Mouse (Mus musculus) kidney, embryonic 15.5 days (tissue): ENCODE data around the gene Stard3. TPM values are rescaled to one million over a fixed set of nuclear protein-coding genes. Genes with fewer than 3 reads are reported as not detected.
A peak's percentile ranks its signal among the peaks of the same experiment; 100 is the strongest.
"Not testable (repeated sequence)": the region's sequence is repeated elsewhere in the genome, so short reads cannot be mapped to it uniquely, and the experiment has no call there.

Source experiments
- ATAC-seq: fragments of 200-750 bp; cut with Nextera tagmentation; replicated peaks from 2 replicates; pipeline ENCODE4 v1.8.0; 2017; ENCODE audit warnings: moderate TSS enrichment; ENCODE audit not compliant: low FRiP score
- H3K27ac ChIP-seq: fragments of 300-500 bp; sonication (generic); 2 replicates; pipeline ENCODE4 v1.5.1; 2015; ENCODE audit warnings: mild to moderate bottlenecking, inconsistent platforms
- H3K27me3 ChIP-seq: fragments of 300-500 bp; sonication (generic); 2 replicates; pipeline ENCODE4 v1.6.1; 2015; ENCODE audit warnings: inconsistent platforms
- H3K36me3 ChIP-seq: fragments of 300-500 bp; sonication (generic); 2 replicates; pipeline ENCODE4 v1.6.1; 2015; ENCODE audit warnings: inconsistent platforms
- H3K4me1 ChIP-seq: fragments of 300-500 bp; sonication (generic); 2 replicates; pipeline ENCODE4 v1.6.1; 2015; ENCODE audit warnings: inconsistent platforms
- H3K4me2 ChIP-seq: fragments of 300-500 bp; sonication (generic); 2 replicates; pipeline ENCODE4 v1.6.1; 2015; ENCODE audit warnings: moderate library complexity, mild to moderate bottlenecking, inconsistent platforms
- H3K4me3 ChIP-seq: fragments of 300-500 bp; sonication (generic); replicated peaks from 2 replicates; pipeline ENCODE4 v1.5.1; 2015; ENCODE audit warnings: mild to moderate bottlenecking, inconsistent platforms
- H3K9ac ChIP-seq: fragments of 300-500 bp; sonication (generic); 2 replicates; pipeline ENCODE4 v1.6.1; 2015; ENCODE audit warnings: mild to moderate bottlenecking, inconsistent platforms
- H3K9me3 ChIP-seq: fragments of 300-500 bp; sonication (generic); replicated peaks from 2 replicates; pipeline ENCODE4 v1.6.1; 2016; ENCODE audit warnings: inconsistent platforms
- WGBS: fragments of 180-500 bp; shearing (Covaris S2); methylation state at CpG from one replicate; pipeline ENCODE4 v1.1.7; 2015; ENCODE audit warnings: mixed read lengths; 5-methylcytosine and 5-hydroxymethylcytosine counted together
- polyA plus RNA-seq: library from polyadenylated mRNA; unstranded; fragments of >200 nt; fragmentation: Nextera tagmentation; extraction: Ambion mirVana; gene quantifications from 2 replicates; pipeline ENCODE4 v1.2.1, GENCODE M21; 2015

Stard3 gene
- polyA plus RNA-seq, 1 experiment from 2014 or later, result 53.1 TPM

DNA sequence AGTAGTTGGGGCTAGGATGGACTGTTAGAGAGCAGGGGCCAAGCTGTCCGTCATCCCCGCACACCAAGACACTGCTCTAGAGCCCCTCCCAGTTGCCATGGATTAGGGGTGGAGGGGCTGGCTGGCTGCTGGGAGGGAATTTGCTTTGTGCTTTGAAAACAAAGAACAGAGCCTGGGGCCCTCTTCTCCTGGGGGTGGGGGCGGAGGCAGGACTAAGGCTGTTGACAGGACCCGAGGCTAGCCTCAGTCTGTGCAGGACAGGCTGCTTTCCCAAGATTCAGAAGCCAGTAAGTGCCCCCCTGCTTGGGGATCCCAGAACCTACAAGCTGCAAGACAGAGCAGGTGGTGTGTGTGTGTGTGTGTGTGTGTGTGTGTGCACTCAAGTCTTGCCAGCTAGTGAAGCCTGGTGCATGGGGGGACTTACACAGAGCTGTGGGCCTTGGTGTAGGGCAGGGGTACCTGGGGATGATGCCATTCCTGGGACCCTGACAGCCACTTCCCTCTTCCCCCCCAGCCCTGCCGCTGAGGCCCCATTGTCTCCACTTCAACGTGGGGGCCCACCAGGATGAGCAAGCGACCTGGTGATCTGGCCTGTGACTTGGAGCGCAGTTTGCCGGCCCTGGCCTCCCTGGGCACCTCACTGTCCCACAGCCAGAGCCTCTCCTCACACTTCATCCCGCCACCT lies 13.5 kb downstream of the Stard3 start:
- no peak overlapping the region for H3K9ac ChIP-seq
- no peak overlapping the region for H3K27ac ChIP-seq
- no peak overlapping the region for H3K4me2 ChIP-seq
- no peak for ATAC-seq
- H3K27me3 ChIP-seq, result no peaks in the 10 kb centered on the region
- no peak overlapping the region for H3K4me3 ChIP-seq
- H3K9me3 ChIP-seq, result no peaks in the 10 kb centered on the region
- H3K4me1 ChIP-seq, result peaks cover 15% of the 10 kb centered on the region
- WGBS, result 53% methylated on average over 10 of the region's 10 CpGs
- H3K36me3 ChIP-seq, result peaks cover 32% of the 10 kb centered on the region

DNA sequence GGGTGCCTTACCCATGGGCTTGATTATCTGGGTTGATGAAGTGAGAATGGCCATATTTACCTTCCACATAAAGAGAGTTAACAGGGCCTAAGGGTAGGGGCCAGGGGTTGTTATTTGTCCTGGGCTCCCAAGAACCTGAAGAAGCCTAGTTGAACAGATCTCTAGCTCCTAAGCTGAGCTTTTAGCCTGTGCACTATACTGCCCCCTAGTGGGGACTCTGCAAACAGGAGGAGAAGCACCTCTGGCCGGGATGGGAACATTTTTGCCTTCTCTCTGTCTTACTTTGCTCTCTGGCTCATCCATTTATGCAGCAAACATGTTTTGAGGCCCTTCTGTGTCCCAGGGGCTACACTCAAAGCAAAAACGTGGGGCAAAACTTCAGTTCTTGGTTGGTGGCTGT lies 14.2 kb downstream of the Stard3 start:
- 4% methylated on average over 2 of the region's 2 CpGs for WGBS
- no peak overlapping the region for H3K9ac ChIP-seq
- no peak for ATAC-seq

DNA sequence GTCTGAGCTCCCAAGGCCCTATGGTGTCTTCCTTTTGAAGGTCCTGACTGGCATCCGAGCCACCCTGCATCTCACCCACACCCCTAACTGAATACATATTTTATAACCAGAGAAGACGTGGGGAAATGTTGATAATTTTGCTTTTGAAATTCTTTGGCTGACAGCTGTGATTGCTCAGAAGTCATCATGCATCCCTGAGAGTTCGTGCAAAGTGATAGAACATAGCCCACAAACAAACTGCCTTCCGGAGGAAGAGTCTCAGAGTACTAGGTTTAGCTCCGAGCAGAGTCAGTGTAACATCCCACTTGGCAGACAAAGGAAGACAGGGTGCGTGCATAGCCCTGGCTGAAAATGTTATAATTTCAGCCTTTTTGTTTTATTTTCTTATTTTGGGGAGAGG lies 15.1 kb downstream of the Stard3 start:
- peaks cover 9% of the 10 kb centered on the region; the same call in 1 of the 2 replicates for H3K4me1 ChIP-seq
- no peaks in the 10 kb centered on the region for H3K27me3 ChIP-seq
- no peak overlapping the region for H3K4me2 ChIP-seq
- no peak overlapping the region for H3K27ac ChIP-seq
- H3K36me3 ChIP-seq, result peaks cover 48% of the 10 kb centered on the region
- WGBS, result 90% methylated on average over 6 of the region's 6 CpGs
- H3K9ac ChIP-seq, result no peak overlapping the region
- H3K4me3 ChIP-seq, result no peak overlapping the region
- no peaks in the 10 kb centered on the region for H3K9me3 ChIP-seq
- ATAC-seq, result no peak

More for the DNA sequence above, 14.2 kb downstream of the Stard3 start:
- no peaks in the 10 kb centered on the region for H3K9me3 ChIP-seq
- H3K27ac ChIP-seq, result no peak overlapping the region
- no peak overlapping the region for H3K4me2 ChIP-seq
- no peaks in the 10 kb centered on the region for H3K27me3 ChIP-seq
- no peak overlapping the region for H3K4me3 ChIP-seq
- H3K36me3 ChIP-seq, result peaks cover 39% of the 10 kb centered on the region
- H3K4me1 ChIP-seq, result peaks cover 12% of the 10 kb centered on the region

GRCm38 (mm10) chr11:98374266-98374665 lies 16.1 kb downstream of the Stard3 start:
- no peak overlapping the region for H3K27ac ChIP-seq
- ATAC-seq, result no peak
- H3K9me3 ChIP-seq, result no peaks in the 10 kb centered on the region
- H3K4me3 ChIP-seq, result no peak overlapping the region
- no peaks in the 10 kb centered on the region for H3K27me3 ChIP-seq
- 80% methylated on average over 8 of the region's 8 CpGs for WGBS
- no peak overlapping the region for H3K4me2 ChIP-seq
- no peak overlapping the region for H3K9ac ChIP-seq
- H3K4me1 ChIP-seq, result peaks cover 9% of the 10 kb centered on the region; the same call in 1 of the 2 replicates
- peaks cover 58% of the 10 kb centered on the region for H3K36me3 ChIP-seq

DNA sequence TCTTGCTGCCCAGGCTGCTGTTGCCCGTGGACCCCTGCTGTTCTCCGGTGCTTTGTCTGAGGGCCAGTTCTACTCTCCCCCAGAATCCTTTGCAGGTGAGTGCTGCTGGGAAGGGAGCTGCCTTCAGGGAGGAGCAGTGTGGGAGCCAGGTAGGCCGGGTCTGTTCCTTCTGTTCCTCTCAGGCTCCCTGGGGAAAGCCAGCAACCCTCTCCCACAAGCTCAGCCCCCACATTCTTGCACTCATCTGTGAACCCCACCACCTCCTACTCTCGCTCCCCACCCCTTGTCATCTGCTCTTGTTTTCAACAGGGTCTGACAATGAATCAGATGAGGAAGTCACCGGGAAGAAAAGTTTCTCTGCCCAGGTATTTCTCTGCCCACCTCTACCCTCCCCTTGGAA lies 18.6 kb downstream of the Stard3 start:
- no peaks in the 10 kb centered on the region for H3K9me3 ChIP-seq
- H3K9ac ChIP-seq, result no peak overlapping the region
- no peaks in the 10 kb centered on the region for H3K27me3 ChIP-seq
- 76% methylated on average over 5 of the region's 5 CpGs for WGBS
- H3K4me1 ChIP-seq, result peaks cover 9% of the 10 kb centered on the region; the same call in 1 of the 2 replicates
- H3K36me3 ChIP-seq, result peaks cover 76% of the 10 kb centered on the region
- H3K4me3 ChIP-seq, result no peak overlapping the region
- H3K4me2 ChIP-seq, result no peak overlapping the region
- no peak overlapping the region for H3K27ac ChIP-seq
- ATAC-seq, result no peak

GRCm38 (mm10) chr11:98377787-98378186 lies 19.6 kb downstream of the Stard3 start:
- no peak overlapping the region for H3K27ac ChIP-seq
- no peaks in the 10 kb centered on the region for H3K9me3 ChIP-seq
- peaks cover 76% of the 10 kb centered on the region for H3K36me3 ChIP-seq
- no peaks in the 10 kb centered on the region for H3K27me3 ChIP-seq
- no peak overlapping the region for H3K4me3 ChIP-seq
- 0 out of 2 replicates have a peak, but pooled peaks cover 3% of the 10 kb centered on the region for H3K4me1 ChIP-seq
- 84% methylated on average over 11 of the region's 11 CpGs for WGBS
- H3K9ac ChIP-seq, result no peak overlapping the region
- ATAC-seq, result no peak
- H3K4me2 ChIP-seq, result no peak overlapping the region

DNA sequence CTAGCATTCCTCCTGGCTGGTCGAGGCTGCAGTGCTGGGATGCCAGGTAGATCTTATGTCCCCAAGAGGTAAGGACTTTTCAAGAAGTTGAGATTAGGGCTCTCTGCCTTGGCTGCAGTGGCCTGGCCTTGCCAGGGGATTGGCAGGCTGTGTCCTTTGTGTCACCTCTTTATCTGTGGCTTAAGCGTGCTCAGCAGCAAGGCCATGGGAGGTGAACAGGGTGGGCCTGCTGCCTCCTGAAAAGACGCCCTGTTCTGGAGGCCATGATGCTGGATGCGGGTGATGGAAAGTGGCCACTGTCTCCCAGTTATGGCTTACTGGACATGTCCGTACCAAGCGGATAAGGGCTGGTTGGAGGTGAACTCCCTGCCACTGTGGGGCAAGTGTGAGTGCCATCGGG lies 21.2 kb downstream of the Stard3 start:
- Histone ChIP-seq H3K36me3 (peaks cover 67% of the 10 kb centered on the region), H3K9ac (no peak overlapping the region), H3K4me3 (no peak overlapping the region), H3K4me1 (peaks cover 18% of the 10 kb centered on the region), H3K9me3 (no peaks in the 10 kb centered on the region), H3K4me2 (no peak overlapping the region), H3K27ac (no peak overlapping the region), H3K27me3 (peaks cover 12% of the 10 kb centered on the region)
- WGBS, result 85% methylated on average over 7 of the region's 7 CpGs
- no peak for ATAC-seq

DNA sequence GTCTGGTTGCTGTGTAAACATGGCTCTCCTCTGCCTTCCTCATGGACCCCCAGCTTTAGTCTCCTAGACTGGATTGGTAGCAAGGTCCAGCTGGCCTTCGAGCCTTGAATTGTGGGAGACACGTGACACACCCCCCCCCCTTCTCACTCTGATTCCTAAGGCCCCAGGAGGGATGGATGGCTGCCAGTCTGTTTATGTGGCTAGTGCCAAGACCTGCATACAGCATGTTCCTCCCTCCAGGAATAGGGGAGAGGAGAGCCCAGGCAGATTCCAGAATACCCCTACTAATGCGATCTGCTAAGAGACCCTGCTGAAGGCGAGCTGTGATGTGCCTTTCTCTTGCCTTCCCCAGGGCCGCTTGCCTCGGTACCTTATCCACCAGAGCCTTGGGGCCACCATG lies 21.9 kb downstream of the Stard3 start:
- no peak overlapping the region for H3K9ac ChIP-seq
- ATAC-seq, result no peak
- H3K4me3 ChIP-seq, result no peak overlapping the region
- no peaks in the 10 kb centered on the region for H3K9me3 ChIP-seq
- peaks cover 24% of the 10 kb centered on the region for H3K4me1 ChIP-seq
- H3K27me3 ChIP-seq, result peaks cover 19% of the 10 kb centered on the region
- no peak overlapping the region for H3K27ac ChIP-seq
- H3K36me3 ChIP-seq, result peaks cover 60% of the 10 kb centered on the region
- H3K4me2 ChIP-seq, result no peak overlapping the region
- 74% methylated on average over 6 of the region's 6 CpGs for WGBS

DNA sequence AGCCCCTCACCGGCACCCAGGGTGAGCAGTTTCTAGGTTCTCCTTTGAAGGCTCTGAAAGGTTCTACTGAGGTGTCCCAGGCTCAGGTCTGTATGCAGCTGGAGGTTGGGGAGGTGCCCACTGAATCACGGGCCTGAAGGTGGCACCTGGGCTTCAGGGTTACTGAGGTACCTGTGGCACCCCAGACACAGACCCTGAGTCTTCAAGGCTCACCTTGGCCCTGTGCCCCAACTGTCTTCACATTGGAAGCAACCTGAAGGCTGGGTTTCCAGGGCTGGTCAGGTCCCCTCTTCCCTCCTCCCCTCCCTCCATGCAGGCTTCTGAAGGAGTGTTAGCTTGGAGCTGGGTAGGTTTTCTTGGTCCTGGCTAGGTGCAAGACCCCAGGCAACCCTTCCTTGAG lies 23.5 kb downstream of the Stard3 start:
- H3K36me3 ChIP-seq, result peaks cover 44% of the 10 kb centered on the region
- no peak overlapping the region for H3K4me3 ChIP-seq
- H3K27ac ChIP-seq, result no peak overlapping the region
- H3K4me2 ChIP-seq, result no peak overlapping the region
- no peaks in the 10 kb centered on the region for H3K9me3 ChIP-seq
- H3K4me1 ChIP-seq, result peaks cover 35% of the 10 kb centered on the region
- ATAC-seq, result no peak
- WGBS, result 91% methylated on average over 2 of the region's 2 CpGs
- H3K9ac ChIP-seq, result no peak overlapping the region
- peaks cover 34% of the 10 kb centered on the region for H3K27me3 ChIP-seq

DNA sequence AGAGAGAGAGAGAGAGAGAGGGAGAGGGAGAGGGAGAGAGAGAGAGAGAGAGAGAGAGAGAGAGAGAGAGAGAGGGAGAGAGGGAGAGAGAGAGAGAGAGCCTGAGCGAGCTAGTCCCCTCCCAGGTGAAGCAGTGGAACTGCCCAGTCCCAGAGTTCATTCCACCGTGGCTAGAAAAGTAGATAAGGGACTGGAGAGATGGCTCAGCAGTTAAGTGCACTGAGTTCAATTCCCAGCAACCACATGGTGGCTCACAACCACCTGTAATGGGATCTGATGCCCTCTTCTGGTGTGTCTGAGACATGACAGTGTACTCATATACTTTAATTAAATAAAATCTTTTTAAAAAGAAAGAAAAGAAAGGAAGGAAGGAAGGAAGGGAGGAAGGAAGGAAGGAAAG lies 24.2 kb downstream of the Stard3 start:
- H3K27ac ChIP-seq, H3K4me2 ChIP-seq, H3K9me3 ChIP-seq, H3K9ac ChIP-seq, H3K4me3 ChIP-seq, ATAC-seq: not testable (repeated sequence)
- peaks cover 37% of the 10 kb centered on the region for H3K36me3 ChIP-seq
- peaks cover 43% of the 10 kb centered on the region for H3K4me1 ChIP-seq
- peaks cover 42% of the 10 kb centered on the region for H3K27me3 ChIP-seq
- WGBS, result 36% methylated on average over 2 of the region's 2 CpGs

DNA sequence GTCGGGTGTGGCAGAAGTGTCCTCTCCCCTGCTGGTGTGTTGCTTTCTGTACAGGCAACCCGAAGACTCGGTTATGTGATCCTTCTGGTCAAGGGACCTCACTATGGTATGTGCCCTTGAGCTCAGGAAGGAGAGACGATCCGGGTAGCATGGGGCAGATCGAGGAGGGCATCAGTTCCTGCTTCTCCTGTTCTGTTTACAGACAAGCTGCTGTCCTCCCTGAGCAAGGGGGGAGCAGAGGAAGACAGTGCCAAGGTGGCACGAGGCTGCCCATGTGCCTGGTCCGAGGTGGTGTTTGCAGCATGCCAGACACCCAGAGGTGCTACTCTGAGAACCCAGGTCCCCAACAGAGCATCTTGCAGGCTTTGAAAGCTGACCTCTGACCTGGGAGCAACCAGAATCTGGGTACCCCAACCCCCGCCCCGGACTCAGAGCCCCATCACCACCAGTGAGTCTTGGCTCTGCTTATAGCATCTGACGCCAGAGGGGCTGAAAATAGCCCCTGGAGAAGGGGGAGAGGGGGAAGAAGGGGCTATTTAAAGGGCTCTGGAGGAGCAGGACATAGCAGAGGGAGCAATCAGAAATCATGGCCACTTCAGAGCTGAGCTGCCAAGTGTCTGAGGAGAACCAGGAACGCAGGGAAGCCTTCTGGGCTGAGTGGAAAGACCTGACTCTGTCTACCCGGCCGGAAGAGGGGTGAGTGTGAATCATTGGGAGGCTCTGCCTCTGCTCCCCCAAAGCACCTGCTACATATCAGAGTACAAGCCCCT lies 25.3 kb downstream of the Stard3 start, which contains the start of gene Tcap:
Tcap (plus strand) TSS at position 551 of the 770 bp plus-strand sequence.
- peak; percentile 27; the same call in 1 of the 2 replicates for ATAC-seq
- Histone ChIP-seq H3K9me3 (no peaks in the 10 kb centered on the region), H3K4me1 (peaks cover 53% of the 10 kb centered on the region), H3K4me2 (no peak within 1 kb of the TSS), H3K9ac (no peak within 1 kb of the TSS), H3K27ac (peak within 1 kb of the TSS; percentile 69), H3K36me3 (peaks cover 26% of the 10 kb centered on the region), H3K4me3 (no peak within 1 kb of the TSS), H3K27me3 (peaks cover 51% of the 10 kb centered on the region)
- 48% methylated on average over 14 of the region's 14 CpGs for WGBS

DNA sequence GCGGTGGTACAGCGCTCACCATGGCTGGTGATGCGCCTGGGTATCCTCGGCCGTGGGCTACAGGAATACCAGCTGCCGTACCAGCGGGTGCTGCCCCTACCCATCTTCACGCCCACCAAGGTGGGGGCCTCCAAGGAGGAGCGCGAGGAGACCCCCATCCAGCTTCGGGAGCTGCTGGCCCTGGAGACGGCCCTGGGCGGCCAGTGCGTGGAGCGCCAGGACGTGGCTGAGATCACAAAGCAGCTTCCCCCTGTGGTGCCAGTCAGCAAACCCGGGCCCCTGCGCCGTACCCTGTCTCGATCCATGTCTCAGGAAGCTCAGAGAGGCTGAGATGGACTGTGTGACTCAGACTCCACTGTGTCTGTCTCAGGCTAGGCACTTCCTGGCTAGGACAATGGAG lies 26.0 kb downstream of the Stard3 start:
- H3K36me3 ChIP-seq, result peaks cover 19% of the 10 kb centered on the region
- peaks cover 61% of the 10 kb centered on the region for H3K4me1 ChIP-seq
- no peaks in the 10 kb centered on the region for H3K9me3 ChIP-seq
- no peak overlapping the region for H3K4me3 ChIP-seq
- H3K27ac ChIP-seq, result peak overlapping the region; percentile 69
- no peak overlapping the region for H3K9ac ChIP-seq
- 77% methylated on average over 20 of the region's 20 CpGs for WGBS
- no peak overlapping the region for H3K4me2 ChIP-seq
- no peak for ATAC-seq
- H3K27me3 ChIP-seq, result peaks cover 51% of the 10 kb centered on the region
